Mouse (Mus musculus): ENCODE data around the gene Myct1. TPM values are rescaled to one million over a fixed set of nuclear protein-coding genes. Genes with fewer than 3 reads are reported as not detected.

Myct1 gene
- polyA plus RNA-seq, 1 experiment from 2014 or later: 4.6 TPM

DNA sequence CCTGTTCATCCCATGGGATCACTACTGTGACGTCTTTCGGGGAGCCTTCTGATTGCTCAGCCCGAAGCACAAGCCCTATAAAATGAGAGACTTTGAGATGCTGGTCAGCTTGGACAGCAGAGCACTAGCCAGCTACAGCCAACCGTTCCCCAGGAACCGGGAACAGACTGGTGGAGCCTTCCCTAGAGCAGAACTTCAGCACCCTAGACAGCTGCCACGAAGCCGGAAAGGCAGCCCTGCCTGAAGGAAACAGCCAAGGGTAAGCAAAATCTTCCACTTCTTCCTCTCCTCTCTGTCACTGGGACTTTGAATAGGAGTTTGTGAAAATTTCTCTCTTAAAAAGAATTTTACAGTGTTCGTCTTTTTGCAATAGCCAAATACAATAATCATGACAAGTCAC, 45.5 kb downstream of the Myct1 start, which contains the start of gene Vip:
Gene Vip, plus strand, starts transcription at position 107 of the 400 bp plus-strand sequence.
- Histone ChIP-seq H3K4me2 (ENCODE audit: low read depth, low read length) (no peak within 1 kb of the TSS), H3K9ac (ENCODE audit: low read depth, low read length) (no peak within 1 kb of the TSS), H3K9me3 (ENCODE audit: control insufficient read depth, low read length) (no peaks in the 10 kb centered on the region), H3K36me3 (ENCODE audit: control insufficient read depth, insufficient read depth, low read length) (no peaks in the 10 kb centered on the region), H3K4me3 (ENCODE audit: low read length) (no peak within 1 kb of the TSS), H3K4me1 (ENCODE audit: control insufficient read depth, insufficient read depth, low read length) (no peaks in the 10 kb centered on the region), H3K27ac (ENCODE audit: low read length) (no peak within 1 kb of the TSS), H3K27me3 (replicated peaks; ENCODE audit: control insufficient read depth, insufficient read depth, low read length) (no peaks in the 10 kb centered on the region)
- no peak for ATAC-seq
- WGBS: 27% methylated on average over 8 of the region's 8 CpGs

Other genes starting within 250 kb of the Myct1 start
- gene Syne1, start 42.3 kb upstream of the Myct1 start, polyA plus RNA-seq (2015; fragmentation: Nextera tagmentation; extraction: Ambion mirVana): 4.7 TPM in 2 replicates
- gene Vip, start 45.4 kb downstream of the Myct1 start, polyA plus RNA-seq (2015; fragmentation: Nextera tagmentation; extraction: Ambion mirVana): 20.9 and 22.8 TPM in 2 replicates
- gene Fbxo5, start 211.8 kb downstream of the Myct1 start, polyA plus RNA-seq (2015; fragmentation: Nextera tagmentation; extraction: Ambion mirVana): 41.6 and 47.9 TPM in 2 replicates
- gene Mtrf1l, start 230.1 kb downstream of the Myct1 start, polyA plus RNA-seq (2015; fragmentation: Nextera tagmentation; extraction: Ambion mirVana): 11.9 and 12.5 TPM in 2 replicates